Mouse (Mus musculus): ENCODE measurements around the gene Olfr689. TPM values are rescaled to one million over a fixed set of nuclear protein-coding genes. Genes with fewer than 3 reads are reported as not detected.

Gene Olfr689
- not detected in 2 replicates for polyA plus RNA-seq (2012; rRNA removed)

DNA sequence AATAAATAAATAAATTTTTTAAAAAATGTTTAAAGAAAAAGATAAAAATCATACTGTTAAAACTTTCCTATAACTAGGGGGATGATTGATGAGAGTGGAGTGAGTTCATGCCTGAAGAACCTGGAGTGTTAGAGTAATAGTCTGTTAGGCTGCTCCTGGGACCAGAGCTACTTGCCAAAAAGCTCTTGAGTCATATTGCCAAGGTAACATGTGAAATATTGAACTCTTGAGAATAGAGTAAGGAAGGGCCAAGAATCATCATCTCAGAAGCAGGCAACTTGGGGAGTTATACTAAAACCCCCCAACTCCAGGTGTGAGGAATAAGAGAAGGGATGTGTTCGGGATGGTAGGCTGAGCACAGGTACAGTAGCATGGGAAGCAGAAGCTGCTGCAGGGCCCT is at the start of gene Olfr689:
Olfr689 (plus strand) TSS at position 301 of the 400 bp plus-strand sequence.

GRCm38 (mm10) chr7:105287795-105288194 is 23.2 kb upstream of the Olfr689 start, which contains the start of gene Olfr688:
TSS of gene Olfr688 (plus strand) at chr7:105288095.

DNA sequence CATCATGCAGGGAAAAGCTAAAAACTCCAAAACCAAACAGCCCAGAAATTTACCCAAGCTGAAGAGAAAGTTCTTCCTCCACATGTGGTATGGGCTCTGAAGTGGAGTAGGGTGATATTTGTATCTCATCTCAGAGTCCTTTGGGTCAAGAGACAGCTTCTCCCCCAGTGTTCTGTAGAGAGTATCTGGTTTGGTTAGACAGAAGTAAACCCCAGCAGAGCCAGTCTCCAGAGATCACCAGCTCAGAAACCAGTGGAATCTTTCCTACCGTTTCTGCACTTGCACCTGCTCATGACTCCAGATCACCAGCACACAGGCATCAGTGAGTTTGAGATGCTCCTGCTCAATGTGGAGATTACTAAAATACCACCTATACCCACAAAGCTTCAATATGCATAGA is 23.0 kb downstream of the Olfr689 start, which contains the start of gene Olfr690:
Olfr690 (minus strand) TSS at position 101 of the 400 bp plus-strand sequence.

DNA sequence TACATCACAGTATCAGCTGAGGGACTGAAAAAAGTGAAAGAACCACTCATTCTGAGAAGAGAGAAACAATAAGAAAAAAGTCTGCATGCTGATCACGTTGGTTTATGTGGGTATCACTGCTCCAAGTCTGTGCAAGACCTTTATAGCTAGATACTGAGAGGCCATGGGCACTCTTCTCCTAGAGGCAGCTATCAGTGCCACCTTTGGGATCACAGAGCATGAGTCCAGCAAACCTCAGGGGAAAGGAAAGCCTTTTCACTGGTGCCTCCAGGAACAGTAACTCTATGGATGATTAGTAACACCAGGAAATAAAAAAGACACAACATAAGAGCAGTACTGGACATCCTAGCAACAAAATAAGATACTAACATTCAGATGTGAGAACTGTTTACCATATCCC is 31.2 kb downstream of the Olfr689 start, which contains the start of gene Olfr691:
Olfr691 (minus strand) TSS at position 101 of the 400 bp plus-strand sequence.

DNA sequence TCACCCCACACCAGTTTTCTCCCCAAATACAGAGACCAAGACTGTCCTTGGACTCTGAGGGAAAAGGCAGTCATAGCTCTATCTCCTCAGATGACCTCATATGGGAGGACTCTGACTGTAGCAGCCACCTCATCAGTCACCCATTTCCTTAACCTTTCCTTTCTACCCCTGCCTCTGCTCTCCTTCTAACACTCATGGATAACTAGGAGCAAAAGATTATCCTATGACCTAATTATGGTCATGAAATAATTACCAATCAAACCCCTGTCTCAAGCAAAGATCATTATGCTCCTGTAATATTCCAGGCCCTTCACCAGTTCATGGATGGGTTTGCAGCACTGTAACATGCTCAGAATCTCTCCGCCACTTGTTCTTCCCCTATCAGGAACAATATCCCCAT is 57.0 kb downstream of the Olfr689 start, which contains the start of gene Olfr692:
Olfr692 (plus strand) TSS at position 301 of the 400 bp plus-strand sequence.

Other genes starting within 250 kb of the Olfr689 start
- gene Olfr678, start 246.7 kb upstream of the Olfr689 start, polyA plus RNA-seq (2012; rRNA removed), result not detected in 2 replicates
- not detected in 2 replicates for gene Olfr679, start 230.0 kb upstream of the Olfr689 start, polyA plus RNA-seq (2012; rRNA removed)
- gene Olfr680-ps1, start 218.3 kb upstream of the Olfr689 start, polyA plus RNA-seq (2012; rRNA removed), result not detected in 2 replicates
- not detected in 2 replicates for gene Olfr681, start 194.3 kb upstream of the Olfr689 start, polyA plus RNA-seq (2012; rRNA removed)
- not detected in 2 replicates for gene Olfr683, start 164.2 kb upstream of the Olfr689 start, polyA plus RNA-seq (2012; rRNA removed)
- not detected in 2 replicates for gene Olfr684, start 147.5 kb upstream of the Olfr689 start, polyA plus RNA-seq (2012; rRNA removed)
- not detected in 2 replicates for gene Olfr685, start 125.2 kb upstream of the Olfr689 start, polyA plus RNA-seq (2012; rRNA removed)
- not detected in 2 replicates for gene Olfr686, start 103.7 kb upstream of the Olfr689 start, polyA plus RNA-seq (2012; rRNA removed)
- not detected in 2 replicates for gene Olfr688, start 23.1 kb upstream of the Olfr689 start, polyA plus RNA-seq (2012; rRNA removed)
- gene Olfr690, start 22.9 kb downstream of the Olfr689 start, polyA plus RNA-seq (2012; rRNA removed), result 0.12 and 0.43 TPM in 2 replicates
- gene Olfr691, start 31.1 kb downstream of the Olfr689 start, polyA plus RNA-seq (2012; rRNA removed), result 0.21 and 0.24 TPM in 2 replicates
- not detected in 2 replicates for gene Olfr692, start 57.1 kb downstream of the Olfr689 start, polyA plus RNA-seq (2012; rRNA removed)
- gene Gm5901, start 63.9 kb downstream of the Olfr689 start, polyA plus RNA-seq (2012; rRNA removed), result not detected in 2 replicates
- 35.4 and 37.7 TPM in 2 replicates for gene Fam160a2, start 88.9 kb downstream of the Olfr689 start, polyA plus RNA-seq (2012; rRNA removed)
- 0.27 and 0.32 TPM in 2 replicates for gene Cnga4, start 93.4 kb downstream of the Olfr689 start, polyA plus RNA-seq (2012; rRNA removed)
- gene Cckbr, start 114.6 kb downstream of the Olfr689 start, polyA plus RNA-seq (2012; rRNA removed), result 6.2 and 6.7 TPM in 2 replicates
- 26.2 and 30.2 TPM in 2 replicates for gene Cavin3, start 171.1 kb downstream of the Olfr689 start, polyA plus RNA-seq (2012; rRNA removed)
- 51.4 and 52.2 TPM in 2 replicates for gene Smpd1, start 243.2 kb downstream of the Olfr689 start, polyA plus RNA-seq (2012; rRNA removed)